Mouse (Mus musculus): Measurements from ENCODE around the gene Trpv1. TPM values are rescaled to one million over a fixed set of nuclear protein-coding genes. Genes with fewer than 3 reads are reported as not detected.

The Trpv1 gene
- total and polyA plus RNA-seq, 3 experiments = not detected

DNA sequence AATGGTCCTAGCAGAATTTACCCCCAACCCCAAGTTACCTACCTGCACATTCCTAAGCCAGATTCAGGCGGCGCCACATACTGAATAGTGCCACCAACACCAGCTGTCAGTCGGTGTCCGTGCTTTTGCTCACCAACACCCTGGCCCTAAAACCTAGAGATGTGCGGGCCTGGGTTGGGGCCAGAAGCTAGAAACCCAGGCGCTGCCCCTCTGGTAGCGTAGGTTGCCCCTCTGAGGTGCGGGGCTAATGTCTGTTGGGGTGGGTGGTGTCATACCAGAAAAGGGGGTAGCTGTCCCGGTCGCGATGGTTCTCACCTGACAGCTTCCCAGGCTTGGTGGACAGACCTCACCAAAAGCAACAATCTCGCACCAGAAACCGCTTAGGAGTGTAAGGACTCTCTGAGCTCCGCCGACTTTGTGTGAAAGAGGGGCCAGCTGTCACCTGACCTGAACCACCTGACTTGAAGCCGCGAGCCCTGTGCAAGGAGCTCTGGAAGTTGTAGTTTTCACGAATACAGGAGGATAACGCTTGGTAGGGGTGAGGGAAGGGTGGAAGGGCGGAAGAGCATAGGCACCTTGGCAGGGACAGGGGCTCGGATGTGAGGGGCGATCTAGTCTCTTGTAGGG is 35.4 kb upstream of the Trpv1 start, which contains the start of gene Ctns (continued):
- TF ChIP-seq ELF1 (IDR thresholded peaks at IDR 0.05; ENCODE audit: low read depth, low read length) = 0 out of 2 replicates have a peak, but pooled peaks have one; percentile 55
- TF ChIP-seq UBTF (IDR thresholded peaks at IDR 0.05; ENCODE audit: borderline replicate concordance, insufficient read depth, low read depth, low read length) = no peak
- no peak for TF ChIP-seq TAL1 (IDR thresholded peaks at IDR 0.05; ENCODE audit: low read length)

DNA sequence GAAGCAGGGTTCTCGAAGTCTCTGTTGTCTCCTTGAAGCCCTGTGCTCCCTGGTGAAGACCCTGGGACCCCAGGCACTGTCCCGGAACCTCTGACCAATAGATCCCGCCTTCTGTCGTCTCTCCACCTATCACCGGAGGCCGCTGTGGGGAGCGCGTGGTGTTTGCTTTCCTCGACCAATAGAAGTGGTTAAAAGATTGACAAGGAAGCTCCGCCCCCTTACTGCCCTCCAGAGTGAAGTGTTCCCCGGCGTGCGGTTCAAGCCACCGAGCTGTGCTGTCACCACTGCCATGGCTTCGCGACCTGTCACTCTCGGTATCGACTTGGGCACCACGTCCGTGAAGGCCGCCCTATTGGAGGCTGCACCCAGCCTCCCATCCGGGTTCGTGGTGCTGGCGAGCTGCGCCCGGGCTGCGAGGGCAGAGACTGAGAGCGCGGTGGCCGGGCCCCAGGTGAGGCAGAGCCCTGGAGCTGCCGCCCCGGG is 34.8 kb upstream of the Trpv1 start, which contains the start of gene Shpk:
Gene Shpk, plus strand, starts transcription at position 231 of the 483 bp plus-strand sequence.
- Histone ChIP-seq H3K27me3 (ENCODE audit: control insufficient read depth in 1 of 2, insufficient read depth in 2 of 2, low read length in 2 of 2) (no peaks in the 10 kb centered on the region), H3K79me2 (ENCODE audit: control insufficient read depth, insufficient read depth, low read length, poor library complexity) (no peaks in the 10 kb centered on the region; the same call in 1 of the 2 replicates), H3K4me1 (ENCODE audit: control insufficient read depth in 1 of 2, insufficient read depth in 2 of 2, low read length in 2 of 2) (0 out of 4 replicates have a peak, but pooled peaks cover 0 to 2% of the 10 kb centered on the region in 2 experiments), H3K36me3 (ENCODE audit: control insufficient read depth in 1 of 2, insufficient read depth in 2 of 2, low read length in 2 of 2) (peaks cover 0 to 3% of the 10 kb centered on the region in 2 experiments; a peak in 1 of 4 replicates), H3K27ac (ENCODE audit: control insufficient read depth, low read depth, low read length) (peak within 1 kb of the TSS; percentile 8; the same call in 1 of the 2 replicates), H3K4me3 (ENCODE audit: control insufficient read depth in 1 of 2, insufficient read depth in 1 of 2, low read depth in 2 of 2, low read length in 2 of 2) (peak within 1 kb of the TSS; percentile 66 to 86), H3K9me3 (replicated peaks; ENCODE audit: insufficient read depth, low read length) (no peaks in the 10 kb centered on the region), H3K9ac (ENCODE audit: control insufficient read depth, low read depth, low read length, poor library complexity, severe bottlenecking) (peak within 1 kb of the TSS; percentile 68)
- DNase-seq (ENCODE audit: low read depth, low spot score) = peak; percentile 99
- TF ChIP-seq ZMIZ1 (IDR thresholded peaks at IDR 0.05; ENCODE audit: low read depth, low read length) (peak; percentile 63), GATA1 (IDR thresholded peaks at IDR 0.05; ENCODE audit: low read depth, low read length) (no peak), NRF1 (IDR thresholded peaks at IDR 0.05; ENCODE audit: insufficient read depth, low read depth, low read length, poor library complexity, severe bottlenecking) (0 out of 2 replicates have a peak, but pooled peaks have one; percentile 14), ETS1 (IDR thresholded peaks at IDR 0.05; ENCODE audit: low read depth, low read length) (no peak), ZC3H11A (IDR thresholded peaks at IDR 0.05; ENCODE audit: low read depth, low read length) (no peak), KAT2A (conservative IDR thresholded peaks at IDR 0.05; ENCODE audit: low read depth, low read length) (no peak), USF1 (IDR thresholded peaks at IDR 0.05; ENCODE audit: low read depth, low read length) (no peak), NELFE (IDR thresholded peaks at IDR 0.05; ENCODE audit: low read depth, low read length) (no peak; the same call in 1 of the 2 replicates), ZNF384 (IDR thresholded peaks at IDR 0.05; ENCODE audit: low read depth, low read length) (no peak), JUND (IDR thresholded peaks at IDR 0.05; ENCODE audit: low read depth, low read length) (no peak), TAL1 (IDR thresholded peaks at IDR 0.05; ENCODE audit: low read length) (no peak), POLR2A (IDR thresholded peaks at IDR 0.05; ENCODE audit: control insufficient read depth in 1 of 2, insufficient read depth in 1 of 2, low read depth in 1 of 2, low read length in 2 of 2, poor library complexity in 1 of 2) (peak; percentile 46 to 74; a peak in 3 of 4 replicates), TBP (IDR thresholded peaks at IDR 0.05; ENCODE audit: low read depth, low read length) (no peak), ELF1 (IDR thresholded peaks at IDR 0.05; ENCODE audit: low read depth, low read length) (0 out of 2 replicates have a peak, but pooled peaks have one; percentile 26), POLR2AphosphoS2 (IDR thresholded peaks at IDR 0.05; ENCODE audit: low read length) (no peak), SIN3A (IDR thresholded peaks at IDR 0.05; ENCODE audit: low read length) (peak; percentile 20; the same call in 1 of the 2 replicates), UBTF (IDR thresholded peaks at IDR 0.05; ENCODE audit: borderline replicate concordance, insufficient read depth, low read depth, low read length) (no peak), RCOR1 (IDR thresholded peaks at IDR 0.05; ENCODE audit: low read depth, low read length) (no peak), MAZ (IDR thresholded peaks at IDR 0.05; ENCODE audit: low read depth, low read length) (no peak; the same call in 1 of the 2 replicates), SMC3 (IDR thresholded peaks at IDR 0.05; ENCODE audit: low read depth, low read length) (no peak), TCF12 (IDR thresholded peaks at IDR 0.05; ENCODE audit: low read depth, low read length) (0 out of 2 replicates have a peak, but pooled peaks have one; percentile 21), E2F4 (IDR thresholded peaks at IDR 0.05; ENCODE audit: borderline replicate concordance, low read depth, low read length) (no peak), MYC (IDR thresholded peaks at IDR 0.05; ENCODE audit: low read depth, low read length) (0 out of 2 replicates have a peak, but pooled peaks have one; percentile 20), CHD2 (IDR thresholded peaks at IDR 0.05; ENCODE audit: low read length) (no peak; the same call in none of the 2 replicates), MAX (IDR thresholded peaks at IDR 0.05; ENCODE audit: low read length) (peak; percentile 28; the same call in 1 of the 2 replicates), MAFK (IDR thresholded peaks at IDR 0.05; ENCODE audit: borderline replicate concordance, low read depth, low read length) (no peak), CHD1 (IDR thresholded peaks at IDR 0.05; ENCODE audit: low read depth, low read length) (no peak), POLR2AphosphoS5 (IDR thresholded peaks at IDR 0.05; ENCODE audit: borderline replicate concordance, low read depth, low read length) (no peak), USF2 (IDR thresholded peaks at IDR 0.05; ENCODE audit: borderline replicate concordance in 1 of 2, insufficient read depth in 1 of 2, low read depth in 1 of 2, low read length in 2 of 2) (no peak), CTCF (IDR thresholded peaks at IDR 0.05 in 2 of 3, conservative IDR thresholded peaks at IDR 0.05 in 1 of 3; ENCODE audit: control insufficient read depth in 1 of 3, insufficient read depth in 1 of 3, low read depth in 2 of 3, low read length in 3 of 3, poor library complexity in 1 of 3, severe bottlenecking in 1 of 3) (no peak), MXI1 (IDR thresholded peaks at IDR 0.05; ENCODE audit: low read depth, low read length) (peak; percentile 89), MEF2A (IDR thresholded peaks at IDR 0.05; ENCODE audit: extremely low read depth, insufficient replicate concordance, low read depth, low read length, poor library complexity, severe bottlenecking) (no peak)

All from MEL (cell line).